Mouse (Mus musculus): ENCODE measurements around the gene Pappa.

Pappa gene

DNA sequence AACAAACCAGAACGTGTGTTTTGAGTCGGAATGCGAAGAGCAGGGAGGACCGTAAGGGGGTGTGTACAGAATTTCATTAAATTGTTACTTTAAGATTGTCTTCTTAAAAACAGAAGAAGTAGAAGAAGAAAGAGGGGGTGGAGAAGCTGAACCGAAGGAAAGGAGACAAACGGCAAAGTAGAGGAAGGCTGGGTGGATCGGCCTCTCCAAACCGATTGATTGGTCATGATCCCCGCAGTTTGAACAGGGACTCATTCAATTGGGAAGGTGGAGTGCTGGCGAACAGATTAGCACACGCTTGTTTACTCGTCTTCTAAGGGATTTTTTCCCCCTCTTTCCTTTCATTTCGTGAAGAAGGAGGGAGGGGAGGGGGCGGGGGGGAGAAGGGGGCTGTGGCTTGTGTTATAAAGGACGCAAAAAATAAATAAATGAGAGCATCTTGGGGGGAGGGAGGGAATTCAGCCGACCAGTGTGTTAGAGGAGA, at the start of gene Pappa:
TSS of gene Pappa (plus strand) at position 434 of the 484 bp plus-strand sequence.
- DNase-seq: peak in 1 of 2 experiments; percentile 27

DNA sequence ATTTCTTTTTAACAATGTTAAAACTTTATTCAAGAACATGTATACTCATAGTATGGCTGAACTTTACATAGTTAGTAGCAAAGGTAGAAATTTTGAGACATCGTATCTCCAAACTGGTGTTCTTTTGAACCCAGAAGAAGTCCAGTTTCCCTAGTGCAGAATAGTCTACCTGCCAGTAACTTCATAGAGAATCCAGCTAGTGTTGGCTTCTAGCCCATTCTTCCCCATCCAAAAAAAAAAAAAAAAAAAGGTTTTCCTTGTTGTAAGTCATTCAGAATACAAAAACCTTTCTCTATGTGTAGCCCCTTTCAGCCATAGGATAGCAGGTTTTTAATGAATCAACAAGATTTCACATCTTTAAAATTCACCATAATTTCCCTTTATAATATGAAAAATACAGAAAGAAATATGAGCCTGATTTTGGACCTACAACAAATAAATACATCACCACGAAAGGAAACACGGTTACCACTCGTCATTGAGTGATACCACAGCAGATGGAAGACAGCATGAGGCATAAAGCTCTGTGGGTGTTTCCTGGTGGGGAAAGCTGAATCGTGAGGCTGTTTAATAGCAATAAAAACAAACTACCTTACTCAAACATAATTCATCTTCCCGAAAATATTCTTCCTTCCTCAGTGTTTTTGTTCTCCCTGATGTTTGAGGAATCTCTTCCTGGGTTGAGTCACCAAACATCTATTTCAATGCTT, 45.9 kb upstream of the Pappa start:
- peak; percentile 56 to 57 for DNase-seq

DNA sequence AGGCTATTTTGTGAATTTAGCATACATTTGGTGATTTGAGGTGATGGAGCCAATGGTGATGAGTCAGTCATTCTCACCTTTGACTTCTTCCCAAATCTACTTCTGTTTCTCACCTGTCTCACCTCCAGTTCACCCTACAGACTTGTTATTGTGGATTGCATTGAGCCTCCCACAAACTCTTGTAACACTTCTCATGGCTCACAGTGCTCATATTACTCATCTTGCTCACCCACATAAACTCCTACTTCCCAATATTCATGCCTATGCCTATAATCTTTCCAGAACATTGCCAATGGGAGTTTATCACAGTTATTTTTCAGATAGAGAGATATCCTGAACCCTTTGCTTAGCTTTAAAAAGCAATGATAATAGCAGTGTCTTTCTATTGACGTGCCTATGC, 37.1 kb upstream of the Pappa start:
- no peak for DNase-seq

DNA sequence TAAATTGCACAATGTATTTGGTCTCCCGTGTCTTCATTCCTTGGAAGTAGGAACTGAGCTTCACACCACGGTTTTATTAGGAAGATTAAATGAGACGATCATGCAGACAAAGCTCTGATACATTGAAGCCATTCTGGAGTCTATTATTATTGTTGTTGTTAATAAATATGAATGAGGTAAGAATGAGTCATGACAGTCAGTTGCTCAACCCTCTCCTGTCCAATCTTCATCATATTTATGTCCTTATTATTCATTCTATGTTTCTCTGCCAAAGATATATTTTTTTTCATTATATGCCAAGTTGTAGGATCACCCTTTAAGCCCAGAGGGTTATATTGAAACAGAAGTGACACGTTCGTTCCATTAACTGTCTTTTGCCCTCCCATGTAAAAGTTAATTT, 36.4 kb upstream of the Pappa start:
- DNase-seq: no peak

DNA sequence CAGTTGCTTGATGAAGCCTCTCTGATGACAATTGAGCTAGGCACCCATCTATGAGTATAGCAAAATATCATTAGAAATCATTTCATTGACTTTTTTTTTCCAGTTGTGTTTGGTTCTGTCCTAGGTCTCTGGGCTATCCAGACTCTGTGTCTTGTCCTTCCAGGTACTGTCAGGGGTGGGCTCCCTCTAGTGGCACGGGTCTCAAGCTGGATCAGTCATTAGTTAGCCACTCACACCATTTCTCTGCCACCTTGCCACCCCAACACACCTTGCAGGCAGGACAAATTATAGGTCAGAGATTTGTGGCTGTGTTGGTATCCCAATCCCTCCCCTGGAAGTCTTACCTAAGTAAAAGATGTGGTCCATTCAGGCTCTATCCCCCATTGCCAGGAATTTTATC, 31.8 kb upstream of the Pappa start:
- DNase-seq: peak in 1 of 2 experiments; percentile 7

DNA sequence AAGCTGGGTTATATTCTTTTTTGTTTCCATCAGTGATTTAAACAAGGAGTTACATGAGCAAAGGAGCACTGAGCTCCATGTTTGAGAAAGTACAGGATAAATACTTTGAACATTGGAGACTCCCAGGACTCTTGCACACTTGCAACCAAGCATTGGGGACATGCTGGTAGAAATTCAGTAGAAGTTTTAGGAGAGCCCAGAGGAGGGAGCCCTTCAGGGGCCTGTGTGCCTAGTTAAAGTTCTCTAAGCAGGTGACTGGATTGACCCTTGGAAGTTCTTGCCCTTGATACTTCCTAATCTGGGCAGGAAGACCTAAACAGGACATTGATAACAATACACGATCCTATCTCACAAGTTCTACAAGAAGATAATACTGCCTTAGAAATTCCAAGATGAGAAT, 3.6 kb upstream of the Pappa start:
- no peak for DNase-seq

DNA sequence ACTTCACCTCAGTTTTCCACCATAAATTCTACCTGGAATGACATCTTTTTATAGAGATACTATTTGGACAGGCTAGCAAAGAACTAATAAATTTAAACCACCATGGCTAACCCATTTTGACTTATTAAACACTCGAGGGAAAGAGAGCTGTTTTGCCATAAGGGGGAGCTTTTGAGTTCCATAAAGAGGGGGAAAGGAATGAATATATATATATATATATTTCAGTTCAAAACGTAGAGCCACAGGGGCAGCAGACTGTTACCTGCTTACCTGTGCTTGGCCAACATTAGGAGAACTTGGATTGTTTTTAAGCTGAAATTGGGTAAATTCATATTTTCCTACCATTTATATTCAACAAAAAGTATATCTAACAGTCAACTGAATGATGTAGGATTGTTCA, 1.1 kb upstream of the Pappa start:
- peak; percentile 32 to 43 for DNase-seq

DNA sequence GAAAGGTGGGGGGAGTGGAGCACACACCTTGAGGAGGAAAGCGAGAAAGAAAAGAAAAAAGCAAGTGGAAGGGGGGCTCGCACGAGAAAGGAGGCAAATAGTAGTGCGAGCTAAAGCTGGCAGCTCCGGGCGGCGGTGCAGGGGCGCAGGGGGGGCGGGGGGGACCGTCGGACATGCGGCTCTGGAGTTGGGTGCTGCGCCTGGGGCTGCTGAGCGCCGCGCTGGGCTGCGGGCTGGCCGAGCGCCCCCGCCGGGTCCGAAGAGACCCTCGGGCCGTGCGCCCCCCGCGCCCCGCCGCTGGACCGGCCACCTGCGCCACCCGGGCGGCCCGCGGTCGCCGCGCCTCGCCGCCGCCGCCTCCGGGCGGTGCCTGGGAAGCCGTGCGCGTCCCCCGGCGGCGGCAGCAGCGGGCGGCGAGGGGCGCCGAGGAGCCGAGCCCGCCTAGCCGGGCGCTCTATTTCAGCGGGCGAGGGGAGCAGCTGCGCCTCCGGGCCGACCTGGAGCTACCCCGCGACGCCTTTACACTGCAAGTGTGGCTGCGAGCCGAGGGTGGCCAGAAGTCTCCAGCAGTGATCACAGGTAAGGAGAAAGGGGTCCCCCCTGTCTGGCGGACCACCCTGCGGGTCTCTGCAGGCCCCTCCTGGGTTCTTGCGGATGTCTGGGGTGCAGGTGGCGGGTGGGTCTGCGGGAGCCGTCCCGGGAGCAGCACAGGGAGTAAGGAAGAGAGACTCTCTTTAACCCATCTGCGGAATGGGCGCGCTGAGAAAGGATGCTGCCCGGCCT, 586 bp downstream of the Pappa start:
- peak; percentile 27 to 64 for DNase-seq

DNA sequence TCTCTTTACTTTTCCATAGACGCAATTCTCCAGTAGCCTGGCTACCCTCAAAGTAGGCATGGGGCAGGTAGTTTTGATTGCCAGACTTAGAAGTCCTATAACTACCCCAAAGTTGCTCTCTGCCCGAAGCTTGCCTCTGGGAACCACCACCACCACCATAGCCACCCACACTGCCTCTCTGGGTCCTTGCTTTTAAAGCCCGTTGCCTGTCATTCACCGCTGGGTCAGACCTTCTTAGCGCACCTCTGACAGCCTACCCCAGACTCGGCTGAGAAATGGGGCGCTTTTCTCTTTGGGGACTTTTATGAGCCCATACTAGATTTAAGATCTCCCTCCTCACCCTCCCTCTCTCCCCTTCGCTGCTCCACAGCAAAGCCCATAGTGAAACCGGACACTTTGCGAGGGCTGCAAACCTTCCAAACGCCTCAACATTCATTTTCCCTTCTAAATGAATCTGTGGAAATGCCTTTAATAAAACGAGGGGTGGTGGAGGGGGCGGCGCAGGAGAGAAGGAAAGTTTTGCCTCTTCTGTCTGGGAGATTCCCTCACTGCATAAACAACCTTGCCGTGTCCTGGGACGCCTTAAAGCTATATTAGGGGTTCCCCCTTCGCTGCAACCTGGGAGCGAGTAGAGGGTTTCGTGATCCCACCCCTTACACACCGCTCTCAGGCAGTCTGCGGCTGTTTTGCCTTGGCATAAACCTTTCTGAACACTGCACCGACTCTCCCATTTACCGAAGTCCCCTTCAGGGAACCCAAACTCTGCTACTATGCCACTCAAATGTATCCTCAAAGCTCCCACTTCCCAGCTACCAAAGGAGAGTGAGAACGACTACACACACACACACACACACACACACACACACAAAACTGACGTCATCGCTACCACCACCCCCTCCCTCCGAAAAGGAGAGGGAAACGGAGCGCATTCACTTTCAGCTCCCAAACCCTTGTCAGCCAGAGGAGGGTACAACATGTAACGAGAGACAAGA, 1.7 kb downstream of the Pappa start:
- peak; percentile 67 to 74 for DNase-seq

DNA sequence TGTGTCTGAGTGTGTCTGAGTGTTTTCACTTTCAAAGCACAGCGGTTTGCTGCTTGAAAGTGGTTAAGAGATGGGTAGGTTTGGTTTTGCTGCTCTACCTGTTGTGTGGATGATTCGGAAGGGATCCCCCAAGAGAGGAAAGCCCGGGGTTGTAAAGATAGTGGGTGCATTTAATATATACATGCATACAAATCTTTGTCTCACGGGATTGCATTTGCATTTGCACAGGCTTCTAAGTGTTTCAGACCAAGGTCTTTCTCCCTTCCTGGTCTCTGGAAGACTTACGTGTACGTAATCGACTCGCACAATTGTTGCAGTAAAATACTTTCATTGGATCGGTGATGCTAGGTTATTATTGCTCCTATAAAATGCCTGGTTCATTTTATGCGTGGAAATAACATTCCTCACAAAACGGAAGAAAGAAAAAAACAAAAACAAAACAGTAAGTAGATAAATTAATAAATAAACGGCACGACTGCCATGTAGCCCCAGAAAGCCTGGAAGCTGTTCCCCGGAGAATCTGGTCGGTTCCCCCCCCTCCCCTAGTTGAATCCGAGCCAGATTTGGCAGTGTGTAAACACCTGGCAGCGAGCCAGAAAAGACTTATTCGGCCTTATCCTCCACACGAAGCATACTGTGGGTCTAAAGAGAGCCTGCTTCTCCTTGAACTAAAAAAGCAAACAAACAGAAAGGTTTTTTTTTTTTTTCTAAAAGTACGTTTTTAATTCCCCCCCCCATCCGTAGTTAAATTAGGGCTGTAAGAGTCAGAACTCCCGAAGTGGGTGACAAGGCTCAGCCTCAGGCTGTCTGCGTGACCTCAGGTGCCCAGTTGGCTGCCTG, 2.7 kb downstream of the Pappa start:
- peak; percentile 42 to 69 for DNase-seq

DNA sequence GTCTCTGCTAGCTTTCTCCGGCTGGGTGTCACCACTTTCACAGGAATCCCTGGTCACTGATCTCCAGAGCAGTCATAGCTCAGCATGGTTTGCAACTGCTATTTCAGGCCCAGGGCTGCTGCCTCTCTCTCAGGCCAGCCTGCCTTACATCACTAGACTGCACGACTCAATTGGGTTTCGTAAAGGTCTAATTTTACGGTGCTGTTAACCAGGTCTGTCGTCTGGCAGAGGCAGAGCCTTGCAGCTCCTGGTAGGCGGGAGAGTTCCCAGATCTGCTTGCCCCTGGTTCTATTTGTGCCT, 3.3 kb downstream of the Pappa start:
- peak; percentile 70 to 72 for DNase-seq

DNA sequence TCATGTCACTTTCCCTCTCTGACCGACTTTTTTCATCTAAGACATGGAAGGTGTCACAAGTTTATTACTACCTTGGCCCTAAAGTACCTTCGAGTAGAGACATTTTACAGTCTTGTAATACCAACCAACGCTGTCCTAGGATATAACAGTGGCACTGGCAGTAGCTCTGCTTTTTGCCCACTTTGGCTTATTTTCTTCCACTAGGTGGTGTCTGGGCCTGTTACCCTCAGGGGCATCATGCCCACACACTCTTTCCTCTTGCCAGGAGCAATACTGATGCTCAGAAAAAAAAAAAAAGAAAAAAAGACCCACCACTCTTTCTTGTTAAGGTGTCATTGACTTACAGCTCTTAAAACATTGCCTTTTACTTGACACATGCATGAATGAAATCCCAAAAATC, 8.7 kb downstream of the Pappa start:
- no peak for DNase-seq

DNA sequence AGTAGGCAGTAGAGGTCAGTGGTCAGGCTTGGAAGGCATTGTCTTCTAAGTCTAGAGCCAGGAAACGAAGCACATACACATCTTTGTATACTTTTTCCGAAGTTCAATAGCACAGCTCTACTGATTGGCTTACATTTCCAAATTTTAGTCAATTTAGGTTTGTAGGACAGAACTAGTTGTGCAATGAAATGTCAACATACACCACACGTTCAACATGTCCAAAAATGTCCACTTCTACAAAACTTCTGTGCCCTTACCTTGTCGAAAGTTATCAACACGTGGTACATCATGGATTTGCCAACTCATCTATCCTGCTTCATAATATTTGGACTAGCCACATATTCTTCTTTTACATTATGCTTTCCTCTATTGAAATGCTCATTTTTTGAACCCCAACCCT, 10.4 kb downstream of the Pappa start:
- no peak for DNase-seq

DNA sequence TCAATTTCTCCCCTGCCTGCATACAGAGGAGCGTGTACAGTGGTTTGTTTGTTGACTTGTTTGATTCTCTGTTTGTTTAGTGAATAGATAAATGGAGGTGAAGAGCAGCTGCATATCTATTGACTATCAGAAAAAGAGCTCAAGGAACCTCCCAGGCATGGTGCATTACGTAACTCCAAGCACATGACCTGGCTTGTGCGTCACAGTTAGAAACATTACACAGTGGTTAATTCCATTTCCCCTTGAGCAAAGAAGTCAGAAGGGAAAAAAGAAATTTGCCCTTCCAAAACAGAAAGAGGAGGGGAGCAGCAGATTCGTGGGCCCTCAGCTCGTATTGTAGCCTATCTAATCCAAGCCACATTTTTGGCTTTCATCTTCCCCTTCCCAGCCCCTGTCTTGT, 11.1 kb downstream of the Pappa start:
- no peak for DNase-seq

DNA sequence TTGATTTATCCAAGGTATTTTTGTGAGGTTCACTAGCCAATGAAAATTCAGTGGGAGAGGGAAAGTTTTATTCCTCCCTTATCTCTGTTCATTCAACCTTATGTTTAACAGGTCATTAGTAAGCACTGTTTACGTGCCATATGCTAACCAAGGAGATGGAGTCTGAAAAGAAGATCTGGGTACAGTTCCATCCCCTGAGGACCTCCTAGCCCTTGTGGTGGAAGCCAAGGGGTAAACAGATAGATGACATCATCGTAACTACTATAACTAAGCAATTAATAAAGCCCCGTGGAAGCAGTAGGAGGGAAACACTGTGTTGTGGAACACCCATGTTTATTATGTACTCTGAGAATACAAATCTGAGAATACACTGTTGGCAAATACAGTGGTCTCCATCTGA, 12.6 kb downstream of the Pappa start:
- DNase-seq: no peak

DNA sequence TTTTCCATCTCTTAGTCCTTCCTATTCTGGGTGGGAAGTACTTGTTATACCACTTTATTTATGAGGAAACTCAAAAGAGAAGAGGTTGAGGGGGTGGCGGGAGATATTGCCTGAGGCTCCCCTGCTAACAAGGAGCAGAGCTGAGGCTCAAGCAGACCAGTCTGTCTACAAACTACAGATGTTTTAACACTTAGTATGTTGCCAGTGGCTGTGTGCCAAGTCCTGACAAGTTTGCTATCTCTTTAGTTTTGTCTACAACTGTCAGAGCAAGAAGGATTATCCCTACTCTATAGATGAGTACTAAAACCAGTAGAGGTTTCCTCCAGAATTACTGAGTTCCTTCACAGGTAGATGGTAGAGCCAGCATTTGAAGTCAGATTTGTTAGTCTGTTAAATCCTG, 23.0 kb downstream of the Pappa start:
- no peak for DNase-seq

DNA sequence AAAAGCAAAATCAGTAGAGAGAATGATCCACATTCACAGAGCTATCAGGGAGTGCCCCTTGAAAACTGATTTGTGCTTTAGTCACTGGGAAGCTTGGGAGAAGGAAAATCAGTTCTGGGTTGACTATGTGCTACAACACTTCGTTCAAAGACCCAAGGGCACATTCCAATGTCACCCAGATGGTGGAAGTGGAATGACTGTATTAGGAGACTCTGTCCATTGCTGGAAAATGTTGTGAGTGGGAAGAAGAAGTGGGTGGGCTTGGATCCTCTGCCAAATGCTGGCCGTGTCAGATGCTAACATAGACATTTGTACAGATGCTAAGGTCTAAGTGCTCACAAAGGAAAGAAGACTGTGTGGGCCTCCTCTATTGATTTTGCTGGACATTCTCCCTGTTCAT, 29.6 kb downstream of the Pappa start:
- no peak for DNase-seq

DNA sequence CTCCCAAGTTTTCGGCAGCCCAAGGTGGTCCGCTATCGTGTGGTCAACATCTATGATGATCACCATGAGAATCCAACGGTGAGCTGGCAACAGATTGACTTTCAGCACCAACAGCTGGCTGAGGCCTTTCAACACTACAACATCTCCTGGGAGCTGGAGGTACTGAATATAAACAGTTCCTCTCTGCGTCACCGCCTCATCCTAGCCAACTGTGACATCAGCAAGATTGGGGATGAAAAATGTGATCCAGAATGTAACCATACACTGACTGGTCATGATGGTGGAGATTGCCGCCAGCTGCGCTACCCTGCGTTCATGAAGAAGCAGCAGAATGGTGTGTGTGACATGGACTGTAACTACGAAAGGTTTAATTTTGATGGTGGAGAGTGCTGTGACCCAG, 32.3 kb downstream of the Pappa start:
- DNase-seq: no peak

DNA sequence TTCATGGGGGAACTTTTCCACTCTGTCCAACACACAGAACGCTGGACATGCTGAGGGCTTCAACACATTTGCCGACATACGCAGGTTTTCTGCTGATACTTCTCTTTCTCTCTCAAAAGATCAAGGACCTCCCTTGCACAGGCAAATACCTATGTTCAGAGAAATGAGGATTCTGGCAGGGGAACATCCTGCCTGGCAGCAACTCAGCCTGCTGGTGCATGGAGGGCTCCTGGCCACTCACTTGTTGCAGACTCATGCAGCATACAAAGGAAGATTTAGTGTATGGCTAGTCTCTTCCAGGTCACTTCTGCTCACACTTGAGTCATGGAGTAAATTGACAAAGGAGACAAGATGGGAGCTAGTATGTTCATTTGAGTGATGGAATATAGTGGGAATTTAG, 34.7 kb downstream of the Pappa start:
- DNase-seq: peak; percentile 34 to 43

DNA sequence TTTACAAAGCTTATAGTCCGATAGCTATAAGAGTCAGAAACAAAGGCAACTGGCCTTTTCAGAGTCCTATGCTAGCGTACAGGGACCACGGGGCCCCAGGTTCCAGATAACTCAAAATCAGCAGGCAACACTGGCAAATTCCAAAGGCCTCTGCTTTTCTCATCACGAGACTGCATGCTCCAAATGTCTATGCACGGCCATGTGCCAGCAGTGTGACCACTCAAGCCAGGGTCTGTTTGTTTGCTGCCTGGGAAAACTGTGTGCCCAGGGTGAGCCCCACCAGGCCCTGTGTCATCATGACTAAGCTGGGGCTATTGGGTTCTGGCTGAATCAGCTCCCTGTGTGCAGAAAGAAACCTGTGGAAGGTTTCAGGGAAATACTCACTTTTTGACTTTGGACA, 35.5 kb downstream of the Pappa start:
- DNase-seq: peak in 1 of 2 experiments; percentile 22

DNA sequence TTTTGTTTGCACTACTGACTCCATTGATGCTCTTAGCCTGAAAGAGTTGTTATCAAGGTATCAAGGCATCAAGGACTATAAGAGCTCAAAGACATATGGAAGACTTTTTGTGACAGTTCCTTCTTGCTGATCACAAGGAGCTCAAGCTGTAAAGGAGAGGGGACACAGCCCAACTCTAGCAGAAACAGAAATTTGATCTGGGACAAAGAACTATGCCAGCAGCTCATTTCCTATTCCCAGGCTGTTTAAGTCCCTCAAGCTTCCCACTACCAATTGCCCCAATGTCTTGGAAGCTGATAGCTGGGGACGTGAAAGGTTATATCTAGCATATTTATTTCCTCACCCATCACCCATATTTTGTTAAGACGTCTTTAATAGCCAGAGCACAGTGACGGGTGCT, 39.7 kb downstream of the Pappa start:
- DNase-seq: no peak

DNA sequence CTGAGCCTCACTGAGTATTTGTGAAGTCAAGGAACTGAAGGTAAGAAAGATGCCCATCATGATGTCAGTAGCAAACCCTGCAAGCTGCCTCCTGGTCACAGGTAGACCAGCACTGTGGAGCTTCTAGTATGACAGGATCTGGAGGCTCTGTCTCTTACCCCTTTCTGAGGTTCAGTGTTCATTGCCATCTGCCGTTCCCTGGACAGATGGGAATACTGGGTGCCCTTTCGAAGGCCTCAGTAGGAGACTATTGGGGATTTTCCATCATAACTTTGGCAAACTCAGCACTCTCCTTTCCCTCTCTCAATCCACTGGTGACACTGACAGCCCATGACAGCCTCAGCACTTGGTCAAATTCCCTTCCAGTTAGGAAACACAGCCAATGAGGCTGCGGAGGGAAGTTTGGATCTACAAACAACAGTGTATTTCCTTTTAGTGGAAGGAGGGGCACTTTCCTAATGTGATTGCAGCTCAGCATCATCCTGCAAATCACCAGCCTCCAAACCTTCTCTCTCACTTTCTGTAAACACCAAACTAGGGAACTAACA, 42.4 kb downstream of the Pappa start:
- DNase-seq: peak; percentile 50 to 52

Measured in cerebellum, adult 18-20 months (tissue).